Mouse (Mus musculus): ENCODE measurements around the gene Art3.

DNA sequence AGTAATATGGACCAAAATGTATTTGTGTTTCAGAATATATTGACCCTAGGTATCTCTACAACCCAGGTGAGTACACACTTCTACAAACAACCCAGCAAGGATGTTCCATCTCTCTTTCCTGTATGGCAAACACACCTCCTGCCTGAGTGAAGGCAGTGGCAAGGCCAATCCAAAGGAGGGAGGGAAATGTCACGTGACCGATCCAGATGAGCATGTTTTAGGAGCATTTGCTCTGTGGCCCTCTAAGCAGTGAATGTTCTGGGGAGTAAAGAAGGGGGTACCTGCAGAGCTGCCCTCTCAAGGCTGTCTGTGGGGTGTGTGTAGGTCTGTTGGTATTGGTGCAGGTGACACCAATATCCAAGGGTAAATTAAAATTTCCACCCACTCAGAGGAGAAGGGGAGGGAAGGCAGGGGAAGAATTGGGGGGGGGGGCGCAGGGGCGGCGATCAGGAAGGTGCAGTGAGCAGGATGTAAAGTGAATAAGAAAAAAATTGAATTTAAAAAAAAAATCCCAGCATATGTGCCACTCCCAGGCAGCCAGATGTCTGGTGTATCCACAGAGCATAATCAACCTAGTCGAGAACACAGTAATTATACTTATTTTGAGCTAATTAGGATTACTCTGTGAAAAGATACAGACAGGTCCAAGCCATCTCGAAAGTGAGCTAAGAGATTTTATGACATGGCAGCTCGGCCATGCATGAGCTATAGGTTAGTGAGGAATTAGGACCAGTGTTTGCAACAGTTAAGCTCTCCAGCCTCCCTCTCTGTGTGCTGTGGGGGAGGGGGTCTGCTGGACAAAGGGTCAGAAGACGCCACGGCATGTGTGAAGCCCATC, 72.2 kb downstream of the Art3 start:
- TF ChIP-seq CTCF (IDR thresholded peaks at IDR 0.05; ENCODE audit: control insufficient read depth, insufficient read depth, insufficient read length) (no peak), MYOG (IDR thresholded peaks at IDR 0.05; ENCODE audit: control insufficient read depth, extremely low read depth, insufficient read length) (no peak), FOSL1 (IDR thresholded peaks at IDR 0.05; ENCODE audit: insufficient read depth, low read length, poor library complexity, severe bottlenecking) (no peak), USF1 (IDR thresholded peaks at IDR 0.05; ENCODE audit: low read depth) (peak; percentile 53), MAX (IDR thresholded peaks at IDR 0.05) (no peak), CEBPB (IDR thresholded peaks at IDR 0.05; ENCODE audit: low read depth) (no peak), MYOD1 (IDR thresholded peaks at IDR 0.05; ENCODE audit: control insufficient read depth, insufficient read length, low read depth) (no peak)

Measured in C2C12 (cell line).